Mouse (Mus musculus): ENCODE measurements at regions not wholly inside any gene's neighbourhood (a gene's known extent, or its start where the extent isn't known, plus 50 kb on each side); places are given as distances from the start of the nearest gene placed in this dataset.

- no peak for TF ChIP-seq CTCF (IDR thresholded peaks at IDR 0.05; ENCODE audit: borderline replicate concordance, control insufficient read depth, extremely low read depth, insufficient read depth, low read length, poor library complexity)
- no peak for TF ChIP-seq POLR2A (IDR thresholded peaks at IDR 0.05; ENCODE audit: control insufficient read depth, extremely low read depth, insufficient read depth, low read length, poor library complexity)
Measured at GRCm38 (mm10) chr14:61688666-61689065, 81.4 kb downstream of the Kcnrg start.

All from thymus, adult 2 months (tissue).